Comparison of ENCODE assay signal across 8 mouse cellular contexts in genomic region chr9:54585839-54586198, GRCm38 (mm10). TPM values are rescaled to one million over a fixed set of nuclear protein-coding genes. Genes with fewer than 3 reads are reported as not detected.
DNase-seq lines count a peak whose midpoint lies in the region; ATAC-seq and TF ChIP-seq lines count a peak whose summit lies in the region.

No protein-coding gene starts in this region.

- no peak for ATAC-seq in heart, embryonic 12.5 days (ENCODE audit: insufficient number of reproducible peaks, low FRiP score)
- ATAC-seq in hindbrain, embryonic 13.5 days (ENCODE audit: low FRiP score), result peak; percentile 59
- ATAC-seq in midbrain, embryonic 11.5 days (ENCODE audit: low FRiP score), result peak; percentile 47

- TF ChIP-seq CTCF in MEL (IDR thresholded peaks at IDR 0.05 in 2 of 3, conservative IDR thresholded peaks at IDR 0.05 in 1 of 3; ENCODE audit: control insufficient read depth in 1 of 3, insufficient read depth in 1 of 3, low read depth in 2 of 3, low read length in 3 of 3, poor library complexity in 1 of 3, severe bottlenecking in 1 of 3), result no peak

- DNase-seq in heart, postnatal 4 days, result no peak
- no peak for DNase-seq in MEL (ENCODE audit: low read depth, low spot score)
- DNase-seq in midbrain, embryonic 11.5 days (ENCODE audit: low spot score, missing footprints), result no peak
- no peak for DNase-seq in urinary bladder, postnatal 4 days (ENCODE audit: low spot score in 2 of 2)
- no peak for DNase-seq in layer of hippocampus, adult 9-10 months (ENCODE audit: low spot score)
- no peak for DNase-seq in thymus, postnatal 14 days

- TF ChIP-seq RAD21 in MEL (IDR thresholded peaks at IDR 0.05; ENCODE audit: low read depth, low read length), result no peak

- no peaks in the 10 kb centered on the region for H3K9me3 ChIP-seq in heart, embryonic 12.5 days (replicated peaks)
- no peaks in the 10 kb centered on the region for H3K9me3 ChIP-seq in MEL (replicated peaks; ENCODE audit: insufficient read depth, low read length)
- no peaks in the 10 kb centered on the region for H3K9me3 ChIP-seq in hindbrain, embryonic 13.5 days
- H3K9me3 ChIP-seq in midbrain, embryonic 11.5 days (ENCODE audit: control insufficient read depth, low read length), result no peaks in the 10 kb centered on the region

- no peak overlapping the region for H3K9ac ChIP-seq in heart, embryonic 12.5 days
- peak overlapping the region; percentile 63 for H3K9ac ChIP-seq in MEL (ENCODE audit: control insufficient read depth, low read depth, low read length, poor library complexity, severe bottlenecking)
- H3K9ac ChIP-seq in hindbrain, embryonic 13.5 days, result peak overlapping the region; percentile 68
- peak overlapping the region; percentile 52 for H3K9ac ChIP-seq in midbrain, embryonic 11.5 days (ENCODE audit: low read length)

- peaks cover 11% of the 10 kb centered on the region for H3K4me1 ChIP-seq in heart, embryonic 12.5 days (replicated peaks)
- peaks cover 9 to 31% of the 10 kb centered on the region in 2 experiments; a peak in 3 of 4 replicates for H3K4me1 ChIP-seq in MEL (ENCODE audit: control insufficient read depth in 1 of 2, insufficient read depth in 2 of 2, low read length in 2 of 2)
- peaks cover 20% of the 10 kb centered on the region for H3K4me1 ChIP-seq in hindbrain, embryonic 13.5 days (replicated peaks)
- peaks cover 6% of the 10 kb centered on the region; the same call in 1 of the 2 replicates for H3K4me1 ChIP-seq in midbrain, embryonic 11.5 days (ENCODE audit: control insufficient read depth, insufficient read depth, low read length)

- H3K27ac ChIP-seq in heart, embryonic 12.5 days (ENCODE audit: poor library complexity, severe bottlenecking), result no peak overlapping the region
- H3K27ac ChIP-seq in MEL (ENCODE audit: control insufficient read depth, low read depth, low read length), result peak overlapping the region; percentile 98
- peak overlapping the region; percentile 77 for H3K27ac ChIP-seq in hindbrain, embryonic 13.5 days
- H3K27ac ChIP-seq in midbrain, embryonic 11.5 days (ENCODE audit: low read depth, low read length), result no peak overlapping the region

- H3K27me3 ChIP-seq in heart, embryonic 12.5 days (replicated peaks), result no peaks in the 10 kb centered on the region
- no peaks in the 10 kb centered on the region for H3K27me3 ChIP-seq in MEL (ENCODE audit: control insufficient read depth in 1 of 2, insufficient read depth in 2 of 2, low read length in 2 of 2)
- no peaks in the 10 kb centered on the region for H3K27me3 ChIP-seq in hindbrain, embryonic 13.5 days
- H3K27me3 ChIP-seq in midbrain, embryonic 11.5 days (ENCODE audit: control insufficient read depth, insufficient read depth, low read length), result no peaks in the 10 kb centered on the region

- peak overlapping the region; percentile 80 for H3K4me3 ChIP-seq in heart, embryonic 12.5 days
- H3K4me3 ChIP-seq in MEL (ENCODE audit: control insufficient read depth in 1 of 2, insufficient read depth in 1 of 2, low read depth in 2 of 2, low read length in 2 of 2), result peak overlapping the region; percentile 55 to 61
- H3K4me3 ChIP-seq in hindbrain, embryonic 13.5 days, result peak overlapping the region; percentile 97
- peak overlapping the region; percentile 77 for H3K4me3 ChIP-seq in midbrain, embryonic 11.5 days (ENCODE audit: low read depth, low read length)

- no peak for TF ChIP-seq EP300 in MEL (IDR thresholded peaks at IDR 0.05; ENCODE audit: low read depth in 1 of 2, low read length in 2 of 2)

- TF ChIP-seq POLR2A in MEL (IDR thresholded peaks at IDR 0.05; ENCODE audit: control insufficient read depth in 1 of 2, insufficient read depth in 1 of 2, low read depth in 1 of 2, low read length in 2 of 2, poor library complexity in 1 of 2), result no peak

- 28% methylated on average over 5 of the region's 5 CpGs for WGBS in heart, embryonic 12.5 days
- WGBS in hindbrain, embryonic 13.5 days, result 36% methylated on average over 5 of the region's 5 CpGs
- WGBS in midbrain, embryonic 11.5 days, result 32% methylated on average over 5 of the region's 5 CpGs

- peaks cover 36% of the 10 kb centered on the region for H3K79me2 ChIP-seq in MEL (ENCODE audit: control insufficient read depth, insufficient read depth, low read length, poor library complexity)

- H3K4me2 ChIP-seq in heart, embryonic 12.5 days, result peak overlapping the region; percentile 60
- peak overlapping the region; percentile 84 for H3K4me2 ChIP-seq in hindbrain, embryonic 13.5 days
- peak overlapping the region; percentile 42 for H3K4me2 ChIP-seq in midbrain, embryonic 11.5 days

- peaks cover 15% of the 10 kb centered on the region for H3K36me3 ChIP-seq in heart, embryonic 12.5 days
- H3K36me3 ChIP-seq in MEL (ENCODE audit: control insufficient read depth in 1 of 2, insufficient read depth in 2 of 2, low read length in 2 of 2), result peaks cover 12 to 46% of the 10 kb centered on the region in 2 experiments
- H3K36me3 ChIP-seq in hindbrain, embryonic 13.5 days, result peaks cover 12% of the 10 kb centered on the region
- no peaks in the 10 kb centered on the region for H3K36me3 ChIP-seq in midbrain, embryonic 11.5 days (ENCODE audit: control insufficient read depth, insufficient read depth, low read length)

TF ChIP-seq in MEL, 35 proteins besides CTCF, POLR2A, EP300 and RAD21:
- TF ChIP-seq JUND (IDR thresholded peaks at IDR 0.05; ENCODE audit: low read depth, low read length) (no peak), ZNF384 (IDR thresholded peaks at IDR 0.05; ENCODE audit: low read depth, low read length) (peak; percentile 66; the same call in 1 of the 2 replicates), USF1 (IDR thresholded peaks at IDR 0.05; ENCODE audit: low read depth, low read length) (no peak), GATA1 (IDR thresholded peaks at IDR 0.05; ENCODE audit: low read depth, low read length) (no peak), RCOR1 (IDR thresholded peaks at IDR 0.05; ENCODE audit: low read depth, low read length) (no peak)

RNA-seq across cellular contexts. Expression of gene Idh3a, which starts 0.3 kb away (rescaled TPM):
- 457 and 462 TPM in 2 replicates for polyA plus RNA-seq in heart, embryonic 12.5 days (2016; fragmentation: Nextera tagmentation; extraction: Ambion mirVana)
- 100 to 1,000 TPM; 502 TPM for total RNA-seq in heart, postnatal 4 days (2021)
- 160 and 170 TPM in 2 replicates for total RNA-seq in MEL (2012; rRNA removed)
- polyA plus RNA-seq in MEL (2012; ENCODE audit: insufficient read depth in 1 of 2, insufficient read length in 2 of 2, low read depth in 1 of 2, low replicate concordance in 2 of 2, missing spikeins in 1 of 2), result 100 to 1,000 TPM; 205 to 282 TPM
- polyA plus RNA-seq in hindbrain, embryonic 13.5 days (2015; fragmentation: Nextera tagmentation; extraction: Ambion mirVana), result 122 and 126 TPM in 2 replicates
- 122 and 127 TPM in 2 replicates for polyA plus RNA-seq in midbrain, embryonic 11.5 days (2014; fragmentation: Nextera tagmentation; extraction: Ambion mirVana)

RNA-seq across cellular contexts. Expression of gene Cib2, which starts 25.8 kb away (rescaled TPM):
- polyA plus RNA-seq in heart, embryonic 12.5 days (2016; fragmentation: Nextera tagmentation; extraction: Ambion mirVana), result 4.1 and 4.9 TPM in 2 replicates
- 1 to 10 TPM; 1.5 to 2.1 TPM for total RNA-seq in heart, postnatal 4 days (2021)
- total RNA-seq in MEL (2012; rRNA removed), result 5.0 and 7.3 TPM in 2 replicates
- 1 to 10 TPM in 1 of 2 experiments, not detected in 1; 9.0 TPM for polyA plus RNA-seq in MEL (2012; ENCODE audit: insufficient read depth in 1 of 2, insufficient read length in 2 of 2, low read depth in 1 of 2, low replicate concordance in 2 of 2, missing spikeins in 1 of 2)
- polyA plus RNA-seq in hindbrain, embryonic 13.5 days (2015; fragmentation: Nextera tagmentation; extraction: Ambion mirVana), result 42.4 and 45.2 TPM in 2 replicates
- polyA plus RNA-seq in midbrain, embryonic 11.5 days (2014; fragmentation: Nextera tagmentation; extraction: Ambion mirVana), result 16.8 and 17.9 TPM in 2 replicates

RNA-seq across cellular contexts. Expression of gene Sh2d7, which starts 47.0 kb away (rescaled TPM):
- polyA plus RNA-seq in heart, embryonic 12.5 days (2016; fragmentation: Nextera tagmentation; extraction: Ambion mirVana), result not detected in 2 replicates
- total RNA-seq in heart, postnatal 4 days (2021), result not detected
- 0.04 TPM in 1 of 2 replicates, not detected in the other for total RNA-seq in MEL (2012; rRNA removed)
- not detected for polyA plus RNA-seq in MEL (2012; ENCODE audit: insufficient read depth in 1 of 2, insufficient read length in 2 of 2, low read depth in 1 of 2, low replicate concordance in 2 of 2, missing spikeins in 1 of 2)
- polyA plus RNA-seq in hindbrain, embryonic 13.5 days (2015; fragmentation: Nextera tagmentation; extraction: Ambion mirVana), result 0.08 TPM in 1 of 2 replicates, not detected in the other
- not detected in 2 replicates for polyA plus RNA-seq in midbrain, embryonic 11.5 days (2014; fragmentation: Nextera tagmentation; extraction: Ambion mirVana)

Comparison
In these comparisons a context has a peak if more than half of its experiments do, and no peak if none do; other contexts are left out.
1. H3K27ac ChIP-seq: peak in MEL (single experiment) and hindbrain, embryonic 13.5 days (single experiment); none in heart, embryonic 12.5 days (single experiment) and midbrain, embryonic 11.5 days (single experiment).
2. Peak in every context shown above with its lines, with median percentiles within 50 percentile points of each other: H3K4me2 ChIP-seq and H3K4me3 ChIP-seq.